ENCODE assay signal across 8 mouse cellular contexts in genomic region chr1:160906558-160907481, GRCm38 (mm10). TPM values are rescaled to one million over a fixed set of nuclear protein-coding genes. Genes with fewer than 3 reads are reported as not detected.
DNase-seq lines count a peak whose midpoint lies in the region; ATAC-seq and TF ChIP-seq lines count a peak whose summit lies in the region.

No protein-coding gene starts in this region.

- WGBS in embryonic facial prominence, embryonic 11.5 days, result 3% methylated on average over 60 of the region's 67 CpGs
- WGBS in intestine, postnatal 0 days, result under 1% methylated on average over 66 of the region's 67 CpGs
- WGBS in midbrain, postnatal 0 days, result under 1% methylated on average over 61 of the region's 67 CpGs
- under 1% methylated on average over 55 of the region's 67 CpGs for WGBS in stomach, embryonic 14.5 days

- H3K9ac ChIP-seq in embryonic facial prominence, embryonic 11.5 days (replicated peaks; ENCODE audit: low read length), result peak overlapping the region; percentile 95
- H3K9ac ChIP-seq in intestine, postnatal 0 days (ENCODE audit: low read depth, low read length), result peak overlapping the region; percentile 95
- peak overlapping the region; percentile 89 for H3K9ac ChIP-seq in midbrain, postnatal 0 days (replicated peaks; ENCODE audit: low read length, poor library complexity, severe bottlenecking)
- H3K9ac ChIP-seq in stomach, embryonic 14.5 days (replicated peaks; ENCODE audit: low read depth, low read length), result peak overlapping the region; percentile 91

- H3K9me3 ChIP-seq in embryonic facial prominence, embryonic 11.5 days (replicated peaks; ENCODE audit: control insufficient read depth, low read length), result no peaks in the 10 kb centered on the region
- no peaks in the 10 kb centered on the region for H3K9me3 ChIP-seq in intestine, postnatal 0 days (ENCODE audit: control insufficient read depth)
- H3K9me3 ChIP-seq in midbrain, postnatal 0 days (ENCODE audit: low read length), result no peaks in the 10 kb centered on the region
- H3K9me3 ChIP-seq in stomach, embryonic 14.5 days (ENCODE audit: control insufficient read depth, low read depth, low read length), result no peaks in the 10 kb centered on the region

- ATAC-seq in embryonic facial prominence, embryonic 11.5 days (replicated peaks; ENCODE audit: insufficient number of reproducible peaks, low FRiP score, low TSS enrichment, low read depth), result peak; percentile 78
- peak; percentile 21 for ATAC-seq in granulocyte monocyte progenitor cell, adult 5-6 weeks (replicated peaks; ENCODE audit: poor library complexity, severe bottlenecking)
- ATAC-seq in intestine, postnatal 0 days, result peak; percentile 77
- peak; percentile 78 for ATAC-seq in midbrain, postnatal 0 days (ENCODE audit: low FRiP score)
- ATAC-seq in stomach, embryonic 14.5 days (ENCODE audit: insufficient number of reproducible peaks, insufficient read depth, low FRiP score, low read depth), result peak; percentile 73

- H3K27ac ChIP-seq in embryonic facial prominence, embryonic 11.5 days (replicated peaks; ENCODE audit: low read depth, low read length), result peak overlapping the region; percentile 80
- H3K27ac ChIP-seq in intestine, postnatal 0 days (ENCODE audit: low read depth, low read length), result peak overlapping the region; percentile 94
- H3K27ac ChIP-seq in midbrain, postnatal 0 days (ENCODE audit: low read depth, low read length), result peak overlapping the region; percentile 85
- H3K27ac ChIP-seq in stomach, embryonic 14.5 days (ENCODE audit: low read length), result peak overlapping the region; percentile 89

- DNase-seq in 3T3-L1 (ENCODE audit: low read depth, low spot score) (peak; percentile 55), liver (peak; percentile 73)
- DNase-seq in adrenal gland, adult (ENCODE audit: inconsistent age in 2 of 2, low spot score in 1 of 2), result peak; percentile 77 to 86
- peak; percentile 61 for DNase-seq in embryonic facial prominence, embryonic 11.5 days (ENCODE audit: low spot score)
- peak; percentile 55 for DNase-seq in midbrain, postnatal 0 days (ENCODE audit: low spot score)

- no peaks in the 10 kb centered on the region for H3K36me3 ChIP-seq in embryonic facial prominence, embryonic 11.5 days (replicated peaks; ENCODE audit: control insufficient read depth, insufficient read depth, low read depth, low read length)
- H3K36me3 ChIP-seq in intestine, postnatal 0 days (ENCODE audit: control insufficient read depth, insufficient read depth), result no peaks in the 10 kb centered on the region
- no peaks in the 10 kb centered on the region for H3K36me3 ChIP-seq in midbrain, postnatal 0 days (ENCODE audit: insufficient read depth, low read length)
- H3K36me3 ChIP-seq in stomach, embryonic 14.5 days (ENCODE audit: control insufficient read depth, insufficient read depth, low read length), result no peaks in the 10 kb centered on the region

- no peaks in the 10 kb centered on the region for H3K4me1 ChIP-seq in embryonic facial prominence, embryonic 11.5 days (ENCODE audit: control insufficient read depth, insufficient read depth, low read length)
- no peaks in the 10 kb centered on the region for H3K4me1 ChIP-seq in intestine, postnatal 0 days (replicated peaks; ENCODE audit: control insufficient read depth, insufficient read depth, low read length)
- H3K4me1 ChIP-seq in midbrain, postnatal 0 days (ENCODE audit: insufficient read depth, low read length), result peaks cover 3% of the 10 kb centered on the region; the same call in 1 of the 2 replicates
- 0 out of 2 replicates have a peak, but pooled peaks cover 2% of the 10 kb centered on the region for H3K4me1 ChIP-seq in stomach, embryonic 14.5 days (ENCODE audit: control insufficient read depth, insufficient read depth, low read length)

- no peak for TF ChIP-seq CTCF in intestine, postnatal 0 days (IDR thresholded peaks at IDR 0.05; ENCODE audit: low read depth)
- TF ChIP-seq CTCF in midbrain, postnatal 0 days (IDR thresholded peaks at IDR 0.05), result no peak

- peak overlapping the region; percentile 57 for H3K4me2 ChIP-seq in embryonic facial prominence, embryonic 11.5 days (ENCODE audit: low read depth, low read length)
- peak overlapping the region; percentile 70 for H3K4me2 ChIP-seq in intestine, postnatal 0 days (replicated peaks; ENCODE audit: low read depth)
- H3K4me2 ChIP-seq in midbrain, postnatal 0 days (ENCODE audit: low read depth, low read length, poor library complexity, severe bottlenecking), result peak overlapping the region; percentile 67
- peak overlapping the region; percentile 76 for H3K4me2 ChIP-seq in stomach, embryonic 14.5 days (replicated peaks; ENCODE audit: low read depth, low read length)

- H3K27me3 ChIP-seq in embryonic facial prominence, embryonic 11.5 days (ENCODE audit: control insufficient read depth, insufficient read depth, low read length), result no peaks in the 10 kb centered on the region
- H3K27me3 ChIP-seq in intestine, postnatal 0 days (replicated peaks; ENCODE audit: control insufficient read depth, insufficient read depth, low read length), result no peaks in the 10 kb centered on the region
- H3K27me3 ChIP-seq in midbrain, postnatal 0 days (ENCODE audit: insufficient read depth, low read length), result no peaks in the 10 kb centered on the region
- H3K27me3 ChIP-seq in stomach, embryonic 14.5 days (ENCODE audit: control insufficient read depth, insufficient read depth, low read length), result no peaks in the 10 kb centered on the region

- peak overlapping the region; percentile 98 for H3K4me3 ChIP-seq in embryonic facial prominence, embryonic 11.5 days (ENCODE audit: low read depth, low read length)
- H3K4me3 ChIP-seq in intestine, postnatal 0 days (ENCODE audit: low read depth, low read length), result peak overlapping the region; percentile 100
- H3K4me3 ChIP-seq in midbrain, postnatal 0 days (ENCODE audit: low read depth, low read length), result peak overlapping the region; percentile 99
- H3K4me3 ChIP-seq in stomach, embryonic 14.5 days (ENCODE audit: low read depth, low read length), result peak overlapping the region; percentile 95

RNA-seq across cellular contexts. Expression of gene Rc3h1, which starts 0.6 kb away (rescaled TPM):
- polyA plus RNA-seq in embryonic facial prominence, embryonic 11.5 days (2014; fragmentation: Nextera tagmentation; extraction: Ambion mirVana), result 8.2 and 8.4 TPM in 2 replicates
- 33.0 and 34.8 TPM in 2 replicates for total RNA-seq in granulocyte monocyte progenitor cell, adult 5-6 weeks (2014; fragmentation: Nextera tagmentation)
- total RNA-seq in granulocyte monocyte progenitor cell, adult 5-6 weeks (2017), result 19.1 and 20.5 TPM in 2 replicates
- polyA plus RNA-seq in intestine, postnatal 0 days (2015; fragmentation: Nextera tagmentation; extraction: Ambion mirVana), result 3.8 and 4.0 TPM in 2 replicates
- total RNA-seq in midbrain, postnatal 0 days (2014; rRNA removed), result 19.0 and 26.4 TPM in 2 replicates
- 4.3 and 5.9 TPM in 2 replicates for polyA plus RNA-seq in midbrain, postnatal 0 days (2015; fragmentation: Nextera tagmentation; extraction: Ambion mirVana)
- 14.5 and 15.0 TPM in 2 replicates for polyA plus RNA-seq in stomach, embryonic 14.5 days (2014; fragmentation: Nextera tagmentation; extraction: Ambion mirVana)

Comparison
In these comparisons a context has a peak if more than half of its experiments do, and no peak if none do; other contexts are left out.
1. Peak in every context shown above with its lines: DNase-seq, ATAC-seq, H3K4me3 ChIP-seq and H3K27ac ChIP-seq.
2. ATAC-seq: peak in every context shown above with its lines; median percentile 78 in embryonic facial prominence, embryonic 11.5 days; 78 in midbrain, postnatal 0 days; 77 in intestine, postnatal 0 days; 73 in stomach, embryonic 14.5 days; 21 in granulocyte monocyte progenitor cell, adult 5-6 weeks.